Mouse (Mus musculus): ENCODE measurements at regions not wholly inside any gene's neighbourhood (a gene's known extent, or its start where the extent isn't known, plus 50 kb on each side); places are given as distances from the start of the nearest gene placed in this dataset.

GRCm38 (mm10) chr12:95636647-95637046, 55.4 kb upstream of the Flrt2 start:
- TF ChIP-seq CTCF (IDR thresholded peaks at IDR 0.05; ENCODE audit: borderline replicate concordance, extremely low read depth, insufficient read depth, insufficient read length) = no peak
- no peak for TF ChIP-seq POLR2A (IDR thresholded peaks at IDR 0.05; ENCODE audit: borderline replicate concordance, extremely low read depth, insufficient read depth, insufficient read length, poor library complexity, severe bottlenecking)
- peak; percentile 41 for DNase-seq (ENCODE audit: low read depth)

- no peak for DNase-seq (ENCODE audit: low read depth)
Observed at GRCm38 (mm10) chr12:95639892-95640291, 52.1 kb upstream of the Flrt2 start.

GRCm38 (mm10) chr12:95641628-95642027, 50.4 kb upstream of the Flrt2 start:
- TF ChIP-seq CTCF (IDR thresholded peaks at IDR 0.05; ENCODE audit: borderline replicate concordance, extremely low read depth, insufficient read depth, insufficient read length) (no peak), POLR2A (IDR thresholded peaks at IDR 0.05; ENCODE audit: borderline replicate concordance, extremely low read depth, insufficient read depth, insufficient read length, poor library complexity, severe bottlenecking) (no peak)
- DNase-seq (ENCODE audit: low read depth) = peak; percentile 18

More at GRCm38 (mm10) chr12:95639892-95640291, 52.1 kb upstream of the Flrt2 start:
- TF ChIP-seq POLR2A (IDR thresholded peaks at IDR 0.05; ENCODE audit: borderline replicate concordance, extremely low read depth, insufficient read depth, insufficient read length, poor library complexity, severe bottlenecking) (no peak), CTCF (IDR thresholded peaks at IDR 0.05; ENCODE audit: borderline replicate concordance, extremely low read depth, insufficient read depth, insufficient read length) (no peak)
